Mouse (Mus musculus): ENCODE data around the gene Gm42791. TPM values are rescaled to one million over a fixed set of nuclear protein-coding genes. Genes with fewer than 3 reads are reported as not detected.

Gene Gm42791
- polyA plus RNA-seq, 1 experiment from 2014 or later: 1.0 TPM

GRCm38 (mm10) chr5:149003137-149003536, 8.2 kb upstream of the Gm42791 start:
- peaks cover 26% of the 10 kb centered on the region for H3K4me1 ChIP-seq (ENCODE audit: control insufficient read depth, insufficient read depth, low read length)
- no peaks in the 10 kb centered on the region for H3K9me3 ChIP-seq (ENCODE audit: control insufficient read depth, low read length)
- H3K36me3 ChIP-seq (ENCODE audit: control insufficient read depth, insufficient read depth, low read length): no peaks in the 10 kb centered on the region
- H3K4me3 ChIP-seq (ENCODE audit: low read length): no peak overlapping the region
- H3K27ac ChIP-seq (ENCODE audit: low read length): no peak overlapping the region
- H3K27me3 ChIP-seq (replicated peaks; ENCODE audit: control insufficient read depth, insufficient read depth, low read length): no peaks in the 10 kb centered on the region
- WGBS: 38% methylated on average over 2 of the region's 2 CpGs
- H3K9ac ChIP-seq (ENCODE audit: low read depth, low read length): no peak overlapping the region
- no peak overlapping the region for H3K4me2 ChIP-seq (ENCODE audit: low read depth, low read length)
- ATAC-seq: no peak

GRCm38 (mm10) chr5:149002803-149003115, 7.8 kb upstream of the Gm42791 start:
- H3K9me3 ChIP-seq (ENCODE audit: control insufficient read depth, low read length): no peaks in the 10 kb centered on the region
- no peak for ATAC-seq
- no peak overlapping the region for H3K4me3 ChIP-seq (ENCODE audit: low read length)
- H3K27me3 ChIP-seq (replicated peaks; ENCODE audit: control insufficient read depth, insufficient read depth, low read length): no peaks in the 10 kb centered on the region
- WGBS: 65% methylated on average over 6 of the region's 6 CpGs
- no peak overlapping the region for H3K9ac ChIP-seq (ENCODE audit: low read depth, low read length)
- H3K27ac ChIP-seq (ENCODE audit: low read length): no peak overlapping the region
- no peak overlapping the region for H3K4me2 ChIP-seq (ENCODE audit: low read depth, low read length)
- H3K4me1 ChIP-seq (ENCODE audit: control insufficient read depth, insufficient read depth, low read length): peaks cover 26% of the 10 kb centered on the region
- H3K36me3 ChIP-seq (ENCODE audit: control insufficient read depth, insufficient read depth, low read length): no peaks in the 10 kb centered on the region

- no peak overlapping the region for H3K4me3 ChIP-seq (ENCODE audit: low read length)
- H3K36me3 ChIP-seq (ENCODE audit: control insufficient read depth, insufficient read depth, low read length): no peaks in the 10 kb centered on the region
- H3K4me1 ChIP-seq (ENCODE audit: control insufficient read depth, insufficient read depth, low read length): peaks cover 25% of the 10 kb centered on the region
- H3K27me3 ChIP-seq (replicated peaks; ENCODE audit: control insufficient read depth, insufficient read depth, low read length): no peaks in the 10 kb centered on the region
- WGBS: 37% methylated on average over 20 of the region's 20 CpGs
- peak; percentile 29; the same call in 1 of the 2 replicates for ATAC-seq
- H3K4me2 ChIP-seq (ENCODE audit: low read depth, low read length): no peak overlapping the region; the same call in 1 of the 2 replicates
- no peaks in the 10 kb centered on the region for H3K9me3 ChIP-seq (ENCODE audit: control insufficient read depth, low read length)
- no peak overlapping the region; the same call in 1 of the 2 replicates for H3K9ac ChIP-seq (ENCODE audit: low read depth, low read length)
- peak overlapping the region; percentile 70 for H3K27ac ChIP-seq (ENCODE audit: low read length)
These were observed 7.3 kb upstream of the Gm42791 start for GRCm38 (mm10) chr5:149002034-149002802.

- peaks cover 18% of the 10 kb centered on the region for H3K4me1 ChIP-seq (ENCODE audit: control insufficient read depth, insufficient read depth, low read length)
- no peak overlapping the region for H3K27ac ChIP-seq (ENCODE audit: low read length)
- WGBS: 93% methylated on average over 7 of the region's 7 CpGs
These were observed 4.9 kb upstream of the Gm42791 start for GRCm38 (mm10) chr5:148999802-149000201.

GRCm38 (mm10) chr5:148998512-148998911, 3.6 kb upstream of the Gm42791 start:
- WGBS: 71% methylated on average over 14 of the region's 14 CpGs
- H3K27ac ChIP-seq (ENCODE audit: low read length): no peak overlapping the region
- ATAC-seq: no peak

More at GRCm38 (mm10) chr5:148999802-149000201, 4.9 kb upstream of the Gm42791 start:
- Histone ChIP-seq H3K4me3 (ENCODE audit: low read length) (no peak overlapping the region), H3K27me3 (replicated peaks; ENCODE audit: control insufficient read depth, insufficient read depth, low read length) (no peaks in the 10 kb centered on the region), H3K4me2 (ENCODE audit: low read depth, low read length) (no peak overlapping the region), H3K9ac (ENCODE audit: low read depth, low read length) (no peak overlapping the region), H3K36me3 (ENCODE audit: control insufficient read depth, insufficient read depth, low read length) (no peaks in the 10 kb centered on the region), H3K9me3 (ENCODE audit: control insufficient read depth, low read length) (no peaks in the 10 kb centered on the region)
- no peak for ATAC-seq

GRCm38 (mm10) chr5:148996709-148997037, 1.7 kb upstream of the Gm42791 start:
- Histone ChIP-seq H3K4me3 (ENCODE audit: low read length) (no peak overlapping the region), H3K4me1 (ENCODE audit: control insufficient read depth, insufficient read depth, low read length) (peaks cover 11% of the 10 kb centered on the region), H3K27ac (ENCODE audit: low read length) (no peak overlapping the region), H3K4me2 (ENCODE audit: low read depth, low read length) (no peak overlapping the region), H3K9ac (ENCODE audit: low read depth, low read length) (no peak overlapping the region), H3K9me3 (ENCODE audit: control insufficient read depth, low read length) (no peaks in the 10 kb centered on the region), H3K27me3 (replicated peaks; ENCODE audit: control insufficient read depth, insufficient read depth, low read length) (no peaks in the 10 kb centered on the region), H3K36me3 (ENCODE audit: control insufficient read depth, insufficient read depth, low read length) (no peaks in the 10 kb centered on the region)
- ATAC-seq: no peak
- WGBS: 69% methylated on average over 4 of the region's 4 CpGs

More at GRCm38 (mm10) chr5:148998512-148998911, 3.6 kb upstream of the Gm42791 start:
- no peak overlapping the region for H3K4me2 ChIP-seq (ENCODE audit: low read depth, low read length)
- no peaks in the 10 kb centered on the region for H3K36me3 ChIP-seq (ENCODE audit: control insufficient read depth, insufficient read depth, low read length)
- H3K4me3 ChIP-seq (ENCODE audit: low read length): no peak overlapping the region
- no peaks in the 10 kb centered on the region for H3K27me3 ChIP-seq (replicated peaks; ENCODE audit: control insufficient read depth, insufficient read depth, low read length)
- no peak overlapping the region for H3K9ac ChIP-seq (ENCODE audit: low read depth, low read length)
- H3K4me1 ChIP-seq (ENCODE audit: control insufficient read depth, insufficient read depth, low read length): peaks cover 21% of the 10 kb centered on the region
- H3K9me3 ChIP-seq (ENCODE audit: control insufficient read depth, low read length): no peaks in the 10 kb centered on the region

GRCm38 (mm10) chr5:148995962-148996708, 1.2 kb upstream of the Gm42791 start:
- Histone ChIP-seq H3K9ac (ENCODE audit: low read depth, low read length) (peak overlapping the region; percentile 25; the same call in 1 of the 2 replicates), H3K27ac (ENCODE audit: low read length) (no peak overlapping the region), H3K36me3 (ENCODE audit: control insufficient read depth, insufficient read depth, low read length) (no peaks in the 10 kb centered on the region), H3K4me3 (ENCODE audit: low read length) (no peak overlapping the region), H3K27me3 (replicated peaks; ENCODE audit: control insufficient read depth, insufficient read depth, low read length) (no peaks in the 10 kb centered on the region), H3K4me1 (ENCODE audit: control insufficient read depth, insufficient read depth, low read length) (peaks cover 11% of the 10 kb centered on the region), H3K4me2 (ENCODE audit: low read depth, low read length) (no peak overlapping the region), H3K9me3 (ENCODE audit: control insufficient read depth, low read length) (no peaks in the 10 kb centered on the region)
- 68% methylated on average over 9 of the region's 9 CpGs for WGBS
- ATAC-seq: no peak

- H3K27me3 ChIP-seq (replicated peaks; ENCODE audit: control insufficient read depth, insufficient read depth, low read length): no peaks in the 10 kb centered on the region
- peak overlapping the region; percentile 80 for H3K9ac ChIP-seq (ENCODE audit: low read depth, low read length)
- peaks cover 14% of the 10 kb centered on the region for H3K4me1 ChIP-seq (ENCODE audit: control insufficient read depth, insufficient read depth, low read length)
- 0 out of 2 replicates have a peak, but pooled peaks have one; percentile 7 for ATAC-seq
- WGBS: 17% methylated on average over 7 of the region's 7 CpGs
- H3K9me3 ChIP-seq (ENCODE audit: control insufficient read depth, low read length): 0 out of 2 replicates have a peak, but pooled peaks cover 2% of the 10 kb centered on the region
- H3K36me3 ChIP-seq (ENCODE audit: control insufficient read depth, insufficient read depth, low read length): no peaks in the 10 kb centered on the region
- peak overlapping the region; percentile 83 for H3K4me2 ChIP-seq (ENCODE audit: low read depth, low read length)
- H3K4me3 ChIP-seq (ENCODE audit: low read length): peak overlapping the region; percentile 62
- peak overlapping the region; percentile 95 for H3K27ac ChIP-seq (ENCODE audit: low read length)
These were observed 639 bp downstream of the Gm42791 start for GRCm38 (mm10) chr5:148994311-148994705.

GRCm38 (mm10) chr5:148992598-148992997, 2.3 kb downstream of the Gm42791 start:
- Histone ChIP-seq H3K4me2 (ENCODE audit: low read depth, low read length) (no peak overlapping the region), H3K9me3 (ENCODE audit: control insufficient read depth, low read length) (0 out of 2 replicates have a peak, but pooled peaks cover 8% of the 10 kb centered on the region), H3K9ac (ENCODE audit: low read depth, low read length) (no peak overlapping the region), H3K36me3 (ENCODE audit: control insufficient read depth, insufficient read depth, low read length) (peaks cover 3% of the 10 kb centered on the region; the same call in 1 of the 2 replicates), H3K4me3 (ENCODE audit: low read length) (no peak overlapping the region), H3K27me3 (replicated peaks; ENCODE audit: control insufficient read depth, insufficient read depth, low read length) (no peaks in the 10 kb centered on the region), H3K27ac (ENCODE audit: low read length) (no peak overlapping the region), H3K4me1 (ENCODE audit: control insufficient read depth, insufficient read depth, low read length) (peaks cover 14% of the 10 kb centered on the region)
- WGBS: 96% methylated on average over 11 of the region's 11 CpGs
- no peak for ATAC-seq

All from intestine, embryonic 16.5 days (tissue).